Mouse (Mus musculus) fat pad, adult 2 months (tissue): Measurements from ENCODE around the gene Inpp5f.
"Not testable (repeated sequence)": the region's sequence is repeated elsewhere in the genome, so short reads cannot be mapped to it uniquely, and the experiment has no call there.

ENCODE experiments used
- DNase-seq: peaks from one replicate; pipeline ENCODE4 v3.0.0-alpha.2; 2011; ENCODE audit warnings: low read depth, low spot score; ENCODE audit errors: extremely low read depth

The Inpp5f gene

GRCm38 (mm10) chr7:128610897-128611798, at the start of gene Inpp5f:
Gene Inpp5f, plus strand, starts transcription at chr7:128611328.
- peak; percentile 90 for DNase-seq

DNA sequence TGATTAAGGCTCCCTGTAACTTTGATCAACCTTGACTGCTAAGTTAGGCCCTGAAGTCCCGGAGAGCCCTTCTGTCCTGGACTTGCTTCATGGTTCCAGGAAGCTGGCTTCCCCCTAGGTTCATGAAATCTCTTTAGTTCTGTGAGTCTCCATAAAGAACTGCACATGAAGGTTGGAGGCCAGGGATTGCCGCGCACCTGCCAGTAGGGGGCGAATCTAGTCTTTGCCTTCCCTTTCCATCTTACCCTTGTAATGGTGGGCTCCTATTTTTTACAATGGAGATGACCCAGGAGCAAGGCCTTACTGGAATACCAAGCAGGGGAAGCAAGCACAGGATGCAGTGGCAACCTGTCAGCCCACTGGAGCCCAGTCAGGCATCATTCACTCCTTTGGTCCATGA, 47.8 kb upstream of the Inpp5f start:
- no peak for DNase-seq

DNA sequence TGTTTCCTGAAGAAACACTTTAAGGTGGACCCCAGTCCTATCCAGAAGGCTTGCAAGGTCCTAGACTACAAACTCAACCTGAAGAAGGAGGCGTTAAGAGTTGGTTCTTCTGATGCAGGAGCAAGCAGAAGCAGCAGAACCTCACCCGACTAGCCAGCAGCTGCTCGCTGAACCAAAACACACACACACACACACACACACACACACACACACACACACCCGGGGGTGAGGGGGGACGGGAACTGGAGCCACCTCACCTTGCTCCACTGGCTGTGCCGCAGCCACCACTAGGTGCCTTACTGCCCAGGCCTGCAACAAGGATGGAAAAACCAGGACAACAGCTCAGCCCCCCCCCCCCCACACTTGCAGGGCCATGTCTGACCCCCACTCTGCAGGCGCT, 44.8 kb upstream of the Inpp5f start:
- DNase-seq: no peak

GRCm38 (mm10) chr7:128567561-128568244, 43.4 kb upstream of the Inpp5f start:
- no peak for DNase-seq

DNA sequence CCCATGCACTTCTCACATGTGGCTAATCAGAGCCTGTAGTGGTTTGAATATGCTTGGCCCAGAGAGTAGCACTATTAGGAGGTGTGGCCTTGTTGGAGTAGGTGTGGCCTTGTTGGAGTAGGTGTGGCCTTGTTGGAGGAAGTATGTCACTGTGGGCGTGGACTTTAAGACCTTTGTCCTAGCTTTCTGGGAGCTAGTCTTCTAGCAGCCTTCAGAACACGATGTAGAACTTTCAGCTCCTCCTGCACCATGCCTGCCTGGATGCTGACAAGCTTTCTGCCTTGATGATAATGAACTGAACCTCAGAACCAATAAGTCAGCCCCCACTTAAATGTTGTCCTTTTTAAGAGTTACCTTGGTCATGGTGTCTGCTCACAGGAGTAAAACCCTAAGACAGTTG, 41.7 kb upstream of the Inpp5f start:
- not testable (repeated sequence) for DNase-seq

DNA sequence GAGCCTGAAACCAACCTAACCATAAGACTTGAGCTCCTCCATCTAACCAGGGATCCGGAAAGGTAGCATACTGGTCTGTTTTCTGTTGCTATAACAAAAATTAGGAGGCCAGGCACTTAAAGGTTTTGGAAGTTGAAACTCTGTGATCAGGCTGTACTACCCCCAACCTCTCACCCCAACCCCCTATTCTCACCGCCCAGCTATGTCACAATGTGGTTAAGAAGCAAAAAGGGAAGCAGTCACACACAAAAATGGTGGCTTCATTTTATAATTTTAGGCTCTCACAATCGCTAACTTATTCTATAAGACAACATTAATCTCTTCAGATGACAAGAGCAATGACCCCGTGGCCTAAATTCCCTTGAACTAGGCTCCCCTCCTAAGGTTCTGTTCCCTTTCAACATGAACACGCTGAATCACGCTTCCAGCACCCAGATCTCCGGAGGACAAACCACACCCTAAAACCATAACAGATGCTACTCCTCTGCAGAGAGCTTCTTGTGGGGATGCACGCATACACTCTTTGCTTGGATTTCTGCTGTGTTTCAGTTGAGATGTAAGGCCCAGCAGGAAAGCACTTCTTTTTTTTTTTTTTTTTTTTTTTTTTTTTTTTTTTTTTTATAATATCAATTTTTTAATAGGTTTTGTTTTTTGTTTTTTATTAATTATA, 41.0 kb upstream of the Inpp5f start:
- no peak for DNase-seq

GRCm38 (mm10) chr7:128570657-128571056, 40.5 kb upstream of the Inpp5f start:
- DNase-seq: not testable (repeated sequence)

- DNase-seq: no peak
These were observed 39.1 kb upstream of the Inpp5f start for GRCm38 (mm10) chr7:128572030-128572429.

- DNase-seq: no peak
These were observed 35.9 kb upstream of the Inpp5f start for GRCm38 (mm10) chr7:128575211-128575610.

DNA sequence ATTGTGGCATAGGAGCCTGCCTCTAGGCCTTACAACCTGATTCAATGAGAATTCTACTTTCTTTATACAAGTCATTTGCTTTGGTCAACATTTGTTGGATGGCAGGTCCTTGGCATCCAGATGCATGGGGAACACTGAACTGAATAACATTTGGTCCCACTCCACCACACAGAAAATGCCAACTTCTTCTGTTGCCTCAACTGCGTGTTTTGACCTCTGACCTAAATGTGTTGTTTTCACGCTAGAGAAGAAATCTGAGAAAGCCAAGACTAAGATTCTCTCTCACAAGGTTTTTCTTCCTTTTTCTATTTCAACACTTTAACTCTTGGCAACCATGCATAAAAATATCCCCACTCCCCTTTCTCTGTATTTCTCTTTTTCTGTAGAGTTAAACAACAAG, 35.3 kb upstream of the Inpp5f start:
- DNase-seq: no peak

DNA sequence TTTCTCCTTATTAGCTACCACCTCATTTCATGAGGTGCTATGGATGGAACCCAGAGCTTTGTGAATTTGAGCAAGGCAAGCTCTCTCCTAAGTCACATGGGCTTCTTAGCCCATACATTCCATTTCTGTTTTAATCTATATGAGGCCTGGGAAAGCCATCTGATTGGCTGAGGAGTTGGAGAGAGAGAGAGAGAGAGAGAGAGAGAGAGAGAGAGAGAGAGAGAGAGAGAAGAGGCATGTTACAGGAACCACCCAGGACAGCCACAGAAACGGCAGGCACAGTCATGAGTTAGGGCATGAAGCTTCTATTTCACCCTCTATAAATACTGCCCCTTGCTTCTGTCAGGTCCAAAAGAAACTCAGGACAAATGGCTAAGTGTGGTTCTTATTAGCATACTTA, 33.5 kb upstream of the Inpp5f start:
- DNase-seq: no peak

- DNase-seq: no peak
These were observed 32.8 kb upstream of the Inpp5f start for GRCm38 (mm10) chr7:128578199-128578945.

DNA sequence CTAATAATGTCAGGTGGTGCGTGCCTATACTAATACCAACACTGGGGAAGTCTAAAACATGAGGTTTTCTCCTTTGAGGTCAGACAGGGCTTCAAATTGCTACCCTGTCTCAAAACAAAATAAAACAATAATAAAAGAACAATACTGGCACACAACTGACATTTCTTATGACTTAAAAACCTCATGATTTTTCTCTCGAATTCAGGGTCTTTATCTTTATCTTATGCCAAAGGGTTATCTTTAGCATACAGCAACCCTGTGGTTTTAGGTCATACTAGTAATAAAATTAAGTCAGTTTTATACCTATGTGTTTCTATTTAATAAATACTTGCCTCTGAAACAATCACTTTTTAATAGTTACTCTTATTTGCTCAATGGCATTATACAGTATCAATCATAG, 31.7 kb upstream of the Inpp5f start:
- no peak for DNase-seq

- no peak for DNase-seq
These were observed 30.8 kb upstream of the Inpp5f start for GRCm38 (mm10) chr7:128580318-128580717.

DNA sequence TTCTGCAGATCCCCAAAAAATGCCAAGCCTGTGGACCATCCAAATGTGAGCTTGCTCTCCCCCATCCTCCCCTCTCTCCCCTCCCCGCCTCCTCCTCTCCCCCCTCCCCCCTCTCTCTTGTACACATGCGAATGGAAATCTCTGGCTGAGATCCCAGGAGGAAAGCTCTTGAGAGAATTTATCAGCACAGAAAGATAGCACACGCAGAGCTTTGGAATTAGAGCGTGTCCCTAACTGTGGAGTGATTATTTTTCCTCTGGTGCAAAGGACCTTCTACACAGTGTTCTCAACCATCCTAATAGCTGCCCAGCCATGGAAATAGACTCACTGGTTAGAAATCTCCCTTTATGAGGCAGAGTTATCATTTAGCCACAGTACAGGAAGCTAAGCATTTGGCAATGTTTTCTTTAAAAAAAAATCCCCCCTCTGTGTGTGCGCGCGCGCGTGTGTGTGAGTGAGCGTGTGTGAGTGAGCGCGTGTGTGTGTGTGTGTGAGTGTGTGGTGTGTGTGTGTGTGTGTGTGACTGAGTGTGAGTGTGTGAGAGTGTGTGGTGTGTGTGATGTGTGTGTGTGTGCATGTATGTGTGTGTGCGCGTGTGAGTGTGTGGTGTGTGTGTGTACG, 29.2 kb upstream of the Inpp5f start:
- DNase-seq: no peak

- DNase-seq: no peak
These were observed 27.7 kb upstream of the Inpp5f start for GRCm38 (mm10) chr7:128583213-128583948.

- no peak for DNase-seq
These were observed 23.7 kb upstream of the Inpp5f start for GRCm38 (mm10) chr7:128587334-128587933.

GRCm38 (mm10) chr7:128591345-128592084, 19.6 kb upstream of the Inpp5f start:
- no peak for DNase-seq
